ENCODE assay signal across 30 mouse cellular contexts in the genomic region with DNA sequence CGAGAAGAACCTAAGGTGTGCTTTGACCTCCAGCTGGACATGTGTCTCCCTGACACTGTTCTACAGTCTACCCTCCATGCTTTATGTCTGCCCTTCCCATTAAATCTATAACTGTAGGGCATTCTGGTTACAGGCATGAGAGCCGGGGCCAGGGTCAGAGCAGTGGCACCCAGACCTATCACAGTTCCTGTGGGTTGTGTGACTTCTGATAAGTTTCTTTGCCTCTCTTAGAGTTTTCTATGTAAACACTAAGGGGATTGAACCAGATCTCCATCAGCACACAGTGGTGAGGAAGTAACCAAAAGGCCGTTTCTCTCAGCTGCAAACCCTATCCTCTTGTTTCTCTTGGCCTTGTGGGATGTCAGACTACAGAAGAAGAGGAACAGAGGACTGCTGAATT. TPM values are rescaled to one million over a fixed set of nuclear protein-coding genes. Genes with fewer than 3 reads are reported as not detected.
DNase-seq lines count a peak whose midpoint lies in the region; ATAC-seq and TF ChIP-seq lines count a peak whose summit lies in the region.
"Had no signal": no experiment of that assay in that cellular context is flagged by ENCODE, and none has a peak within 500 bp of the region (broad histone marks: within the 10 kb centered on the region; RNA-seq: fewer than 3 reads in every experiment).

No protein-coding gene starts in this region.

- no peak for TF ChIP-seq RAD21 in MEL (IDR thresholded peaks at IDR 0.05; ENCODE audit: low read depth, low read length)

- no peaks in the 10 kb centered on the region for H3K9me3 ChIP-seq in heart, embryonic 11.5 days (replicated peaks; ENCODE audit: control insufficient read depth, low read length)
- H3K9me3 ChIP-seq in MEL (replicated peaks; ENCODE audit: insufficient read depth, low read length), result no peaks in the 10 kb centered on the region
- no peaks in the 10 kb centered on the region for H3K9me3 ChIP-seq in limb, embryonic 10.5 days (replicated peaks)
- no peaks in the 10 kb centered on the region for H3K9me3 ChIP-seq in lung, postnatal 0 days (ENCODE audit: low read length)
- H3K9me3 ChIP-seq: heart, embryonic 12.5 days; intestine, embryonic 15.5 days; limb, embryonic 12.5 days; midbrain, embryonic 10.5 days; midbrain, embryonic 15.5 days had no signal

- no peak for DNase-seq in heart, adult 18-20 months
- DNase-seq in MEL (ENCODE audit: low read depth, low spot score), result peak; percentile 26
- no peak for DNase-seq in limb, embryonic 10.5 days (ENCODE audit: low spot score)
- no peak for DNase-seq in right cerebral cortex, postnatal 36 days (ENCODE audit: low spot score in 2 of 2)
- DNase-seq in lung, postnatal 0 days (ENCODE audit: low spot score), result no peak
- DNase-seq: adrenal gland, adult 8-10 months; cerebellum, adult 2 months; cerebellum, postnatal 14 days; forebrain, postnatal 0 days; gastrocnemius, postnatal 14 days; kidney, adult 8-10 months; kidney, postnatal 10 days; layer of hippocampus, postnatal 36 days; lung, adult 18-20 months; lung, postnatal 10 days; right cerebral cortex, adult 18-20 months; right cerebral cortex, postnatal 4 days; thymus, adult 18-20 months; thymus, postnatal 25 days had no signal

- no peaks in the 10 kb centered on the region for H3K36me3 ChIP-seq in heart, embryonic 11.5 days (ENCODE audit: control insufficient read depth, insufficient read depth, low read length)
- H3K36me3 ChIP-seq in MEL (ENCODE audit: control insufficient read depth in 1 of 2, insufficient read depth in 2 of 2, low read length in 2 of 2), result no peaks in the 10 kb centered on the region
- H3K36me3 ChIP-seq in limb, embryonic 10.5 days, result no peaks in the 10 kb centered on the region
- no peaks in the 10 kb centered on the region for H3K36me3 ChIP-seq in lung, postnatal 0 days (ENCODE audit: insufficient read depth, low read length)
- H3K36me3 ChIP-seq: heart, embryonic 12.5 days; intestine, embryonic 15.5 days; limb, embryonic 12.5 days; midbrain, embryonic 10.5 days; midbrain, embryonic 15.5 days had no signal

- ATAC-seq in heart, embryonic 11.5 days (replicated peaks; ENCODE audit: insufficient number of reproducible peaks, low FRiP score, low TSS enrichment), result no peak
- ATAC-seq in megakaryocyte progenitor cell, adult 5-6 weeks (replicated peaks; ENCODE audit: poor library complexity), result 0 out of 2 replicates have a peak, but pooled peaks have one; percentile 40
- no peak for ATAC-seq in lung, postnatal 0 days
- ATAC-seq: forebrain, postnatal 0 days; hindbrain, postnatal 0 days; intestine, embryonic 15.5 days; midbrain, embryonic 15.5 days had no signal

- no peak overlapping the region for H3K9ac ChIP-seq in heart, embryonic 11.5 days (ENCODE audit: low read depth, low read length)
- H3K9ac ChIP-seq in MEL (ENCODE audit: control insufficient read depth, low read depth, low read length, poor library complexity, severe bottlenecking), result no peak overlapping the region
- H3K9ac ChIP-seq in lung, postnatal 0 days (replicated peaks; ENCODE audit: low read depth), result no peak overlapping the region
- H3K9ac ChIP-seq: forebrain, postnatal 0 days; heart, embryonic 12.5 days; intestine, embryonic 15.5 days; limb, embryonic 12.5 days; midbrain, embryonic 15.5 days had no signal

- TF ChIP-seq POLR2A in MEL (IDR thresholded peaks at IDR 0.05; ENCODE audit: control insufficient read depth in 1 of 2, insufficient read depth in 1 of 2, low read depth in 1 of 2, low read length in 2 of 2, poor library complexity in 1 of 2), result no peak

- H3K4me3 ChIP-seq in heart, embryonic 11.5 days (ENCODE audit: low read depth, low read length), result no peak overlapping the region
- H3K4me3 ChIP-seq in MEL (ENCODE audit: control insufficient read depth in 1 of 2, insufficient read depth in 1 of 2, low read depth in 2 of 2, low read length in 2 of 2), result no peak overlapping the region
- H3K4me3 ChIP-seq in limb, embryonic 10.5 days, result no peak overlapping the region
- H3K4me3 ChIP-seq in lung, postnatal 0 days (ENCODE audit: low read depth, low read length), result no peak overlapping the region
- H3K4me3 ChIP-seq: heart, embryonic 12.5 days; intestine, embryonic 15.5 days; limb, embryonic 12.5 days; midbrain, embryonic 10.5 days; midbrain, embryonic 15.5 days had no signal

- no peak for TF ChIP-seq CTCF in MEL (IDR thresholded peaks at IDR 0.05 in 2 of 3, conservative IDR thresholded peaks at IDR 0.05 in 1 of 3; ENCODE audit: control insufficient read depth in 1 of 3, insufficient read depth in 1 of 3, low read depth in 2 of 3, low read length in 3 of 3, poor library complexity in 1 of 3, severe bottlenecking in 1 of 3)
- TF ChIP-seq CTCF in lung, postnatal 0 days (IDR thresholded peaks at IDR 0.05), result no peak

- no peak for TF ChIP-seq EP300 in MEL (IDR thresholded peaks at IDR 0.05; ENCODE audit: low read depth in 1 of 2, low read length in 2 of 2)
- TF ChIP-seq EP300 in lung, postnatal 0 days (IDR thresholded peaks at IDR 0.05), result no peak

- WGBS in heart, embryonic 11.5 days (ENCODE audit: insufficient replicate concordance), result 59% methylated on average over 3 of the region's 3 CpGs
- WGBS in limb, embryonic 10.5 days, result 72% methylated on average over 3 of the region's 3 CpGs
- 77% methylated on average over 3 of the region's 3 CpGs for WGBS in lung, postnatal 0 days

- no peak overlapping the region for H3K4me2 ChIP-seq in heart, embryonic 11.5 days
- H3K4me2 ChIP-seq in lung, postnatal 0 days (replicated peaks; ENCODE audit: low read depth, low read length), result no peak overlapping the region
- H3K4me2 ChIP-seq: heart, embryonic 12.5 days; intestine, embryonic 15.5 days; limb, embryonic 12.5 days; midbrain, embryonic 15.5 days had no signal

- peaks cover 5% of the 10 kb centered on the region; the same call in 1 of the 2 replicates for H3K4me1 ChIP-seq in heart, embryonic 11.5 days (ENCODE audit: control insufficient read depth, insufficient read depth, low read length)
- peaks cover 0 to 2% of the 10 kb centered on the region in 2 experiments; a peak in 1 of 4 replicates for H3K4me1 ChIP-seq in MEL (ENCODE audit: control insufficient read depth in 1 of 2, insufficient read depth in 2 of 2, low read length in 2 of 2)
- peaks cover 16% of the 10 kb centered on the region for H3K4me1 ChIP-seq in limb, embryonic 10.5 days
- H3K4me1 ChIP-seq in lung, postnatal 0 days (ENCODE audit: insufficient read depth, low read depth, low read length), result no peaks in the 10 kb centered on the region
- H3K4me1 ChIP-seq: midbrain, embryonic 10.5 days; midbrain, embryonic 15.5 days had no signal

- H3K79me2 ChIP-seq in MEL (ENCODE audit: control insufficient read depth, insufficient read depth, low read length, poor library complexity), result no peaks in the 10 kb centered on the region

- H3K27me3 ChIP-seq in heart, embryonic 11.5 days (ENCODE audit: control insufficient read depth, insufficient read depth, low read length), result no peaks in the 10 kb centered on the region
- H3K27me3 ChIP-seq in MEL (ENCODE audit: control insufficient read depth in 1 of 2, insufficient read depth in 2 of 2, low read length in 2 of 2), result peaks cover 0 to 4% of the 10 kb centered on the region in 2 experiments; a peak in 2 of 4 replicates
- no peaks in the 10 kb centered on the region for H3K27me3 ChIP-seq in limb, embryonic 10.5 days (ENCODE audit: low read depth, poor library complexity, severe bottlenecking)
- H3K27me3 ChIP-seq in lung, postnatal 0 days (replicated peaks; ENCODE audit: insufficient read depth, low read length), result no peaks in the 10 kb centered on the region
- H3K27me3 ChIP-seq: CH12.LX; heart, embryonic 12.5 days; intestine, embryonic 15.5 days; limb, embryonic 12.5 days; midbrain, embryonic 15.5 days had no signal

- H3K27ac ChIP-seq in heart, embryonic 11.5 days (ENCODE audit: low read depth, low read length), result peak overlapping the region; percentile 81
- no peak overlapping the region for H3K27ac ChIP-seq in MEL (ENCODE audit: control insufficient read depth, low read depth, low read length)
- peak overlapping the region; percentile 56; the same call in 1 of the 2 replicates for H3K27ac ChIP-seq in limb, embryonic 10.5 days
- H3K27ac ChIP-seq in lung, postnatal 0 days (ENCODE audit: low read length), result no peak overlapping the region
- H3K27ac ChIP-seq: hindbrain, postnatal 0 days; intestine, embryonic 15.5 days; limb, embryonic 12.5 days; macrophage; midbrain, embryonic 10.5 days; midbrain, embryonic 15.5 days; stomach, postnatal 0 days had no signal

TF ChIP-seq in MEL, 35 proteins besides CTCF, POLR2A, EP300 and RAD21:
- TF ChIP-seq BHLHE40 (IDR thresholded peaks at IDR 0.05; ENCODE audit: borderline replicate concordance, low read depth, low read length) (no peak), RCOR1 (IDR thresholded peaks at IDR 0.05; ENCODE audit: low read depth, low read length) (no peak), POLR2AphosphoS2 (IDR thresholded peaks at IDR 0.05; ENCODE audit: low read length) (no peak), SIN3A (IDR thresholded peaks at IDR 0.05; ENCODE audit: low read length) (no peak), TBP (IDR thresholded peaks at IDR 0.05; ENCODE audit: low read depth, low read length) (no peak), TAL1 (IDR thresholded peaks at IDR 0.05; ENCODE audit: low read length) (no peak), HCFC1 (IDR thresholded peaks at IDR 0.05; ENCODE audit: low read depth, low read length) (no peak)

RNA-seq across cellular contexts. Expression of a gene that starts 50.4 kb away (rescaled TPM):
- 57.6 and 58.8 TPM in 2 replicates for polyA plus RNA-seq in heart, embryonic 11.5 days (2014; fragmentation: Nextera tagmentation; extraction: Ambion mirVana)
- total RNA-seq in heart, adult 18-20 months (2021), result 10 to 100 TPM; 43.9 to 47.8 TPM
- total RNA-seq in MEL (2012; rRNA removed), result 10.6 and 11.1 TPM in 2 replicates
- 10 to 100 TPM in 1 of 2 experiments, not detected in 1; 14.1 TPM for polyA plus RNA-seq in MEL (2012; ENCODE audit: insufficient read depth in 1 of 2, insufficient read length in 2 of 2, low read depth in 1 of 2, low replicate concordance in 2 of 2, missing spikeins in 1 of 2)
- 46.7 and 49.5 TPM in 2 replicates for polyA plus RNA-seq in limb, embryonic 10.5 days (2016; fragmentation: Nextera tagmentation; extraction: Ambion mirVana)
- total RNA-seq in megakaryocyte progenitor cell, adult 5-6 weeks (2015), result 4.2 and 4.7 TPM in 2 replicates
- 16.9 and 18.4 TPM in 2 replicates for total RNA-seq in megakaryocyte progenitor cell, adult 5-6 weeks (2017)
- polyA plus RNA-seq in lung, postnatal 0 days (2015; fragmentation: Nextera tagmentation; extraction: Ambion mirVana), result 66.6 and 69.7 TPM in 2 replicates

Comparison
In these comparisons a context has a peak if more than half of its experiments do, and no peak if none do; other contexts are left out.
1. H3K27ac ChIP-seq: peak in heart, embryonic 11.5 days (single experiment) and limb, embryonic 10.5 days (single experiment); none in MEL (single experiment) and lung, postnatal 0 days (single experiment).